Mouse (Mus musculus) hindbrain, embryonic 11.5 days (tissue): Measurements from ENCODE around the gene Efhd1. TPM values are rescaled to one million over a fixed set of nuclear protein-coding genes. Genes with fewer than 3 reads are reported as not detected.

Experiments
- ATAC-seq: fragments of 200-750 bp; cut with Nextera tagmentation; 2 replicates; pipeline ENCODE4 v1.8.0; 2017; ENCODE audit warnings: mild to moderate bottlenecking, moderate TSS enrichment, moderate library complexity; ENCODE audit not compliant: low FRiP score
- DNase-seq: peaks from one replicate; pipeline ENCODE4 v3.0.0-alpha.2; 2015; ENCODE audit warnings: low spot score
- H3K27ac ChIP-seq: fragments of 300-500 bp; sonication (generic); 2 replicates; pipeline ENCODE4 v1.5.1; 2014; ENCODE audit warnings: mild to moderate bottlenecking, low read depth, low read length
- H3K27me3 ChIP-seq: fragments of 300-500 bp; sonication (generic); 2 replicates; pipeline ENCODE4 v1.6.1; 2014; ENCODE audit warnings: mild to moderate bottlenecking, low read length, moderate library complexity, mixed read lengths; ENCODE audit not compliant: control insufficient read depth, insufficient read depth
- H3K36me3 ChIP-seq: fragments of 300-500 bp; sonication (generic); 2 replicates; pipeline ENCODE4 v1.6.1; 2014; ENCODE audit warnings: mild to moderate bottlenecking, low read length, moderate library complexity, mixed read lengths; ENCODE audit not compliant: control insufficient read depth, insufficient read depth
- H3K4me1 ChIP-seq: fragments of 300-500 bp; sonication (generic); replicated peaks from 2 replicates; pipeline ENCODE4 v1.6.1; 2014; ENCODE audit warnings: low read length, mixed read lengths; ENCODE audit not compliant: control insufficient read depth, insufficient read depth
- H3K4me2 ChIP-seq: fragments of 300-500 bp; sonication (generic); replicated peaks from 2 replicates; pipeline ENCODE4 v1.6.1; 2014; ENCODE audit warnings: mild to moderate bottlenecking, low read depth, low read length
- H3K4me3 ChIP-seq: fragments of 300-500 bp; sonication (generic); 2 replicates; pipeline ENCODE4 v1.5.1; 2014; ENCODE audit warnings: low read depth, low read length
- H3K9ac ChIP-seq: fragments of 300-500 bp; sonication (generic); 2 replicates; pipeline ENCODE4 v1.6.1; 2014; ENCODE audit warnings: low read depth, low read length
- H3K9me3 ChIP-seq: fragments of 300-500 bp; sonication (generic); 2 replicates; pipeline ENCODE4 v1.6.1; 2016; ENCODE audit warnings: low read length; ENCODE audit not compliant: control insufficient read depth
- WGBS: fragments of 180-500 bp; shearing (Covaris S2); extraction: QIAGEN DNeasy Blood & Tissue Kit; methylation state at CpG from one replicate; pipeline ENCODE4 v1.1.7; 2014; 5-methylcytosine and 5-hydroxymethylcytosine counted together
- polyA plus RNA-seq: library from polyadenylated mRNA; unstranded; fragments of >200 nt; fragmentation: Nextera tagmentation; extraction: Ambion mirVana; gene quantifications from 2 replicates; pipeline ENCODE4 v1.2.1, GENCODE M21; 2014

Efhd1 gene
- polyA plus RNA-seq, 1 experiment from 2014 or later, result 0.14 TPM

- ATAC-seq, result no peak
- WGBS, result 73% methylated on average over 3 of the region's 3 CpGs
Observed at GRCm38 (mm10) chr1:87273514-87273942, 9.4 kb downstream of the Efhd1 start.

DNA sequence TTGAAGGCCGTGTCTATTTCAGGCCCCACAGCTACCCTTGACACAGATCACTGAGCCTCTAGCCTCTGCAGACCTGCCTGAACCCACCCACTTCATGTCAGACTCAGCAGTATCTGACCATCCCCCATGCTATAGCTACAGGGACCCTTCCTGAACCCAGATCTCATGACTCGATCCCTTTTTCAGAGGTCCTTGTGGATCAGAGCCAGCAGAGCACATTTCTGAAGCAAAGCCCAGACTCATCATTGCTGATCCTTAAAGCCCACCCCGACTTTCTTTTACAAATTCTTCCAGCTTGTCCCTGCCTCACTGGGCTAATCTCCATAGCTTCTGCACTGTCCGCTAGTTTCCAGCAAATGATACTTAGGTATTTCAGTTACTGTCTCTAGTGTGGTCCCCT lies 10.0 kb downstream of the Efhd1 start:
- Histone ChIP-seq H3K4me1 (peaks cover 8% of the 10 kb centered on the region; the same call in 1 of the 2 replicates), H3K9ac (no peak overlapping the region), H3K36me3 (no peaks in the 10 kb centered on the region), H3K27ac (no peak overlapping the region), H3K27me3 (peaks cover 2% of the 10 kb centered on the region; the same call in 1 of the 2 replicates), H3K4me2 (no peak overlapping the region), H3K4me3 (no peak overlapping the region), H3K9me3 (no peaks in the 10 kb centered on the region)
- DNase-seq (no peak), ATAC-seq (no peak)
- WGBS, result 74% methylated on average over 4 of the region's 4 CpGs

More at GRCm38 (mm10) chr1:87273514-87273942, 9.4 kb downstream of the Efhd1 start:
- H3K27me3 ChIP-seq, result peaks cover 2% of the 10 kb centered on the region; the same call in 1 of the 2 replicates
- H3K4me3 ChIP-seq, result no peak overlapping the region
- peaks cover 8% of the 10 kb centered on the region; the same call in 1 of the 2 replicates for H3K4me1 ChIP-seq
- no peak overlapping the region for H3K27ac ChIP-seq
- DNase-seq, result no peak
- H3K4me2 ChIP-seq, result no peak overlapping the region
- no peaks in the 10 kb centered on the region for H3K9me3 ChIP-seq
- no peaks in the 10 kb centered on the region for H3K36me3 ChIP-seq
- no peak overlapping the region for H3K9ac ChIP-seq

- no peak for ATAC-seq
- 93% methylated on average over 12 of the region's 12 CpGs for WGBS
Observed at GRCm38 (mm10) chr1:87275151-87275550, 11.0 kb downstream of the Efhd1 start.

GRCm38 (mm10) chr1:87276056-87276455 lies 11.9 kb downstream of the Efhd1 start:
- H3K4me3 ChIP-seq, result no peak overlapping the region
- no peak overlapping the region for H3K9ac ChIP-seq
- ATAC-seq (no peak), DNase-seq (no peak)
- H3K36me3 ChIP-seq, result no peaks in the 10 kb centered on the region
- no peak overlapping the region for H3K27ac ChIP-seq
- H3K4me1 ChIP-seq, result peaks cover under 1% of the 10 kb centered on the region; the same call in 1 of the 2 replicates
- 83% methylated on average over 2 of the region's 2 CpGs for WGBS
- H3K4me2 ChIP-seq, result no peak overlapping the region
- H3K9me3 ChIP-seq, result no peaks in the 10 kb centered on the region
- no peaks in the 10 kb centered on the region for H3K27me3 ChIP-seq

More at GRCm38 (mm10) chr1:87275151-87275550, 11.0 kb downstream of the Efhd1 start:
- no peak overlapping the region for H3K27ac ChIP-seq
- peaks cover 8% of the 10 kb centered on the region; the same call in 1 of the 2 replicates for H3K4me1 ChIP-seq
- H3K36me3 ChIP-seq, result no peaks in the 10 kb centered on the region
- peaks cover 2% of the 10 kb centered on the region; the same call in 1 of the 2 replicates for H3K27me3 ChIP-seq
- no peaks in the 10 kb centered on the region for H3K9me3 ChIP-seq
- H3K4me3 ChIP-seq, result no peak overlapping the region
- H3K4me2 ChIP-seq, result no peak overlapping the region
- no peak for DNase-seq
- H3K9ac ChIP-seq, result no peak overlapping the region

GRCm38 (mm10) chr1:87280281-87280680 lies 16.1 kb downstream of the Efhd1 start:
- H3K9me3 ChIP-seq, result no peaks in the 10 kb centered on the region
- WGBS, result 84% methylated on average over 5 of the region's 5 CpGs
- no peak overlapping the region for H3K4me3 ChIP-seq
- no peak overlapping the region for H3K4me2 ChIP-seq
- no peak overlapping the region for H3K9ac ChIP-seq
- no peaks in the 10 kb centered on the region for H3K36me3 ChIP-seq
- H3K27ac ChIP-seq, result no peak overlapping the region
- ATAC-seq (no peak), DNase-seq (no peak)
- H3K27me3 ChIP-seq, result no peaks in the 10 kb centered on the region
- H3K4me1 ChIP-seq, result no peaks in the 10 kb centered on the region

DNA sequence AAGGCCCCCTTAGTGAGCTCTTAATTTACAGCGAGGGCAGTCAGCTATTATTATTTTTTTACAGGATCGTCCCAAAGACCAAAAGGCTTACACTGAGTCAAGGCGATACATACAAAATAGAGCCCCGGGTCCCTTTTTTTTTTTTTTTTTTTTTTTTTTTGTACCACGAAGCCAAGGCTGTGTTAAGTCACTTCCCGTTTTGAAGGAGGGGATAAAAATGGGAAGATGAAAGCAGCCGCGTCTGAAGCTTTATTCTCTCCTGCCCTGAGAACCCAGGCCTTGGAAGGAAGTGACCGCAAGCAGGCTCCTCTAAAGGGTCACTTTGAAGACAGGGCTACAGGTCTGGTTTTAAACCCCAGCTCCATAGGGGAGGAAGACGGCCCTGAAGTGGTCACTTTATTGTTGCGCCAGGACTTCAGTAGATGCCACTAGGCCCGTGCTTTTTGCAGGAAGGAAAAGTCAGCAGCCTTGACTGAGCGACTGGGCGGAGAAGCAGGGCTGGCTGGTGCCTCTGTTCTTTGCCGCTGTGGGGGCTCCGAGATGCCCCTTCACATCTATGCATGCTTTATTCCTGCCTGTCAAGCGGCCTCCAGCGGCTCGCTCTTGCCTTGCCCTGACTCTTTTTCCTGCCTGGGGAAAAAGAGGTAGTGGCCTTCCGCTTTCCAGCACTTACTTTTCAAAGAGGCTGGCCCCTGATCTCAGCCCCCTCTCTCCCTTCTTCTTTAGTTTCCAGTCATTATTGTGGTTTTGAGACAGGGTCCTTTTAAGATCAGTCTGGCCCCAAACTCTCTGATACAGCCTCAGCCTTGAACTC lies 17.6 kb downstream of the Efhd1 start:
- peak; percentile 34 for DNase-seq
- Histone ChIP-seq H3K4me2 (no peak overlapping the region), H3K4me1 (no peaks in the 10 kb centered on the region), H3K27me3 (no peaks in the 10 kb centered on the region), H3K27ac (no peak overlapping the region), H3K4me3 (no peak overlapping the region), H3K36me3 (no peaks in the 10 kb centered on the region), H3K9ac (no peak overlapping the region), H3K9me3 (no peaks in the 10 kb centered on the region)
- ATAC-seq, result no peak
- WGBS, result 19% methylated on average over 20 of the region's 20 CpGs

- Histone ChIP-seq H3K9me3 (no peaks in the 10 kb centered on the region), H3K4me1 (no peaks in the 10 kb centered on the region), H3K27ac (no peak overlapping the region), H3K36me3 (no peaks in the 10 kb centered on the region), H3K4me2 (no peak overlapping the region), H3K27me3 (no peaks in the 10 kb centered on the region), H3K4me3 (no peak overlapping the region), H3K9ac (no peak overlapping the region)
- ATAC-seq, result no peak
- WGBS, result 70% methylated on average over 6 of the region's 6 CpGs
- no peak for DNase-seq
Observed at GRCm38 (mm10) chr1:87282413-87282788, 18.2 kb downstream of the Efhd1 start.

GRCm38 (mm10) chr1:87283410-87283960 lies 19.3 kb downstream of the Efhd1 start:
- Histone ChIP-seq H3K36me3 (no peaks in the 10 kb centered on the region), H3K9ac (no peak overlapping the region), H3K27ac (no peak overlapping the region), H3K9me3 (no peaks in the 10 kb centered on the region), H3K27me3 (no peaks in the 10 kb centered on the region), H3K4me1 (no peaks in the 10 kb centered on the region), H3K4me2 (no peak overlapping the region), H3K4me3 (no peak overlapping the region)
- DNase-seq (no peak), ATAC-seq (no peak)
- WGBS, result 90% methylated on average over 10 of the region's 10 CpGs

- no peaks in the 10 kb centered on the region for H3K27me3 ChIP-seq
- no peak for DNase-seq
- H3K4me1 ChIP-seq, result no peaks in the 10 kb centered on the region
- H3K9me3 ChIP-seq, result no peaks in the 10 kb centered on the region
- no peak overlapping the region for H3K4me3 ChIP-seq
- H3K36me3 ChIP-seq, result no peaks in the 10 kb centered on the region
- H3K4me2 ChIP-seq, result no peak overlapping the region
- WGBS, result 62% methylated on average over 2 of the region's 2 CpGs
- H3K9ac ChIP-seq, result no peak overlapping the region
- ATAC-seq, result no peak
- no peak overlapping the region for H3K27ac ChIP-seq
Observed at GRCm38 (mm10) chr1:87287105-87287504, 22.9 kb downstream of the Efhd1 start.
